Mouse (Mus musculus) CH12.LX (cell line): Measurements from ENCODE around the gene Ntn3. TPM values are rescaled to one million over a fixed set of nuclear protein-coding genes. Genes with fewer than 3 reads are reported as not detected.
A peak's percentile ranks its signal among the peaks of the same experiment; 100 is the strongest.

ENCODE experiments used
- DNase-seq: peaks from one replicate; pipeline ENCODE4 v3.0.0-alpha.2; 2013; ENCODE audit errors: extremely low read depth
- H3K27ac ChIP-seq: 2 replicates; pipeline ENCODE4 v1.5.1; 2012; ENCODE audit warnings: low read depth, mild to moderate bottlenecking, control low read depth, moderate library complexity; ENCODE audit not compliant: insufficient read depth
- H3K27me3 ChIP-seq: replicated peaks from 2 replicates; pipeline ENCODE3; 2012; ENCODE audit warnings: inconsistent platforms
- H3K36me3 ChIP-seq, 2 experiments: replicated peaks in 1 of 2; 2 replicates each; pipeline versions ENCODE3 to v1.6.1; 2012; ENCODE audit warnings: inconsistent platforms in 1 of 2, low read length in 1 of 2, mild to moderate bottlenecking in 1 of 2, mixed read lengths in 1 of 2, moderate library complexity in 1 of 2; ENCODE audit not compliant: control insufficient read depth in 1 of 2, insufficient read depth in 1 of 2
- H3K4me1 ChIP-seq, 2 experiments: 2 replicates each; pipeline ENCODE4 v1.6.1; 2012; ENCODE audit warnings: inconsistent platforms in 1 of 2, moderate library complexity in 1 of 2; ENCODE audit not compliant: insufficient read depth in 2 of 2, control insufficient read depth in 1 of 2
- H3K4me2 ChIP-seq: 2 replicates; pipeline ENCODE4 v1.6.1; 2012; ENCODE audit warnings: low read depth, mild to moderate bottlenecking, control low read depth; ENCODE audit not compliant: poor library complexity, insufficient read depth, severe bottlenecking
- H3K4me3 ChIP-seq, 3 experiments: fragments of 150-350 bp in 1 of 3; sonication (generic) in 1 of 3; replicated peaks in 1 of 3; 2 replicates each; pipeline versions ENCODE3 to v1.5.1; 2011 to 2012; ENCODE audit warnings: low read depth in 2 of 3, low read length in 2 of 3, mild to moderate bottlenecking in 2 of 3, moderate library complexity in 2 of 3, control low read depth in 1 of 3, improper control_type of control experiment in 1 of 3, inconsistent platforms in 1 of 3, mixed read lengths in 1 of 3; ENCODE audit not compliant: poor library complexity in 1 of 3
- H3K79me2 ChIP-seq: replicated peaks from 2 replicates; pipeline ENCODE4 v1.6.1; 2012; ENCODE audit warnings: mild to moderate bottlenecking, moderate library complexity; ENCODE audit not compliant: control insufficient read depth, poor library complexity, insufficient read depth, severe bottlenecking; ENCODE audit errors: extremely low read depth
- H3K9ac ChIP-seq: 2 replicates; pipeline ENCODE4 v1.6.1; 2012; ENCODE audit warnings: low read depth, mild to moderate bottlenecking, control low read depth, moderate library complexity; ENCODE audit not compliant: insufficient read depth
- H3K9me3 ChIP-seq: replicated peaks from 2 replicates; pipeline ENCODE3; 2012; ENCODE audit warnings: low read length, inconsistent platforms, mixed read lengths
- CHD1 ChIP-seq: IDR thresholded peaks from 2 replicates; pipeline ENCODE4 v1.6.1; 2012; ENCODE audit warnings: low read depth, low read length, improper control_type of control experiment, inconsistent platforms
- CHD2 ChIP-seq: IDR thresholded peaks from 2 replicates; pipeline ENCODE4 v1.6.1; 2011; ENCODE audit warnings: low read length, improper control_type of control experiment
- CTCF ChIP-seq, 2 experiments: IDR thresholded peaks in 1 of 2; conservative IDR thresholded peaks in 1 of 2; 2 replicates each; pipeline ENCODE4 v1.5.1; 2011 to 2012; ENCODE audit warnings: low read depth in 2 of 2, low read length in 2 of 2, improper control_type of control experiment in 1 of 2, inconsistent platforms in 1 of 2, mild to moderate bottlenecking in 1 of 2, moderate library complexity in 1 of 2
- ETS1 ChIP-seq: conservative IDR thresholded peaks from 2 replicates; pipeline ENCODE4 v1.6.1; 2012; ENCODE audit warnings: low read depth, mild to moderate bottlenecking, inconsistent platforms, low read length, improper control_type of control experiment, moderate library complexity
- GABPA ChIP-seq: IDR thresholded peaks from 2 replicates; pipeline ENCODE4 v1.6.1; 2012; ENCODE audit warnings: low read depth, low read length, improper control_type of control experiment, inconsistent platforms; ENCODE audit not compliant: insufficient replicate concordance
- HCFC1 ChIP-seq: IDR thresholded peaks from 2 replicates; pipeline ENCODE4 v1.6.1; 2012; ENCODE audit warnings: low read depth, mild to moderate bottlenecking, inconsistent platforms, low read length, improper control_type of control experiment
- MAX ChIP-seq: IDR thresholded peaks from 2 replicates; pipeline ENCODE4 v1.6.1; 2011; ENCODE audit warnings: low read length, improper control_type of control experiment
- MAZ ChIP-seq: IDR thresholded peaks from 2 replicates; pipeline ENCODE4 v1.6.1; 2012; ENCODE audit warnings: low read depth, mild to moderate bottlenecking, inconsistent platforms, low read length, improper control_type of control experiment, moderate library complexity
- MEF2A ChIP-seq: IDR thresholded peaks from 2 replicates; pipeline ENCODE4 v1.6.1; 2014; ENCODE audit warnings: low read depth, mild to moderate bottlenecking, inconsistent platforms, low read length, improper control_type of control experiment, borderline replicate concordance
- MXI1 ChIP-seq: IDR thresholded peaks from 2 replicates; pipeline ENCODE4 v1.6.1; 2011; ENCODE audit warnings: mild to moderate bottlenecking, low read depth, low read length, improper control_type of control experiment
- NELFE ChIP-seq: IDR thresholded peaks from 2 replicates; pipeline ENCODE4 v1.6.1; 2011; ENCODE audit warnings: low read depth, low read length, improper control_type of control experiment
- POLR2AphosphoS2 ChIP-seq: IDR thresholded peaks from 2 replicates; pipeline ENCODE4 v1.6.1; 2011; ENCODE audit warnings: low read depth, low read length, improper control_type of control experiment
- SMC3 ChIP-seq: IDR thresholded peaks from 2 replicates; pipeline ENCODE4 v1.6.1; 2011; ENCODE audit warnings: low read depth, low read length, improper control_type of control experiment
- UBTF ChIP-seq: IDR thresholded peaks from 2 replicates; pipeline ENCODE4 v1.6.1; 2012; ENCODE audit warnings: low read depth, mild to moderate bottlenecking, inconsistent platforms, low read length, improper control_type of control experiment, moderate library complexity
- ZKSCAN1 ChIP-seq: IDR thresholded peaks from 2 replicates; pipeline ENCODE4 v1.6.1; 2012; ENCODE audit warnings: low read depth, inconsistent platforms, low read length, improper control_type of control experiment, borderline replicate concordance
- dilution Hi-C: fragments of 300-500 bp; cut with MboI; formaldehyde crosslinking; loops from 2 replicates; pipeline ENCODE4 v1.14.3; 2020; ENCODE audit warnings: low sequenced_read_pairs; ENCODE audit not compliant: extremely low pct_unique_long_range_greater_than_20kb, extremely low pct_ligation_motif_present
- in situ Hi-C: fragments of 300-500 bp; cut with MboI; formaldehyde crosslinking; loops from 3 replicates; pipeline ENCODE4 v1.14.3; 2019; ENCODE audit warnings: low sequenced_read_pairs, low pct_ligation_motif_present, low pct_unique_long_range_greater_than_20kb, mixed read lengths
- polyA plus RNA-seq: library from polyadenylated mRNA; unstranded; fragments of >175 nt; gene quantifications from 2 replicates; pipeline ENCODE4 v1.2.1, GENCODE M21; 2012; ENCODE audit warnings: low read depth; ENCODE audit not compliant: insufficient read length
- total RNA-seq, 2 experiments: library from RNA; depleted of rRNA; stranded (reverse); fragments of 300-350 nt in 1 of 2; fragments of >200 nt in 1 of 2; gene quantifications; 2 replicates each; pipeline ENCODE4 v1.2.3; 2012 to 2014

The Ntn3 gene
- total and polyA plus RNA-seq, 3 experiments, result 0.08 to 0.10 TPM; not detected in 1

DNA sequence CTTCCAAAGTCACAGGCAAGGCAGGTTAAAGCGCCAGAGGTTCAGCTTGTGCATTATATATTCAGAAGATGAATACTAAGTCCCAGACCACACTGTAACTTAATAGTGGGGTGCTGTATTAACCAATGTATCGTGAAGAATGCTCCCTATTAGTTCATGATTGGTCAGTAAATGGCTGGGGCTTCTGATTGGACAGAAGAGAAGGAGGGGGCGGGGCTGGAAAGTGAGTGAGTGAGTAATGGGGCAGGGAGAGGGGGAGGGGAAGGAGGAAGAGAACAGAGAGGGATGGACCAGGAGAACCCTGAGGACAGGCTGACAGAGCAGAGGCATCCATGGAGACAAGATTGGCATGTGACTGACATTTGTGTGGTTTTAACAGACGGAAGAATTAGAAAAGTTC, 7.5 kb upstream of the Ntn3 start:
- DNase-seq, result peak; percentile 48
- no peak for TF ChIP-seq CTCF (conservative IDR thresholded peaks at IDR 0.05 in 1 of 2, IDR thresholded peaks at IDR 0.05 in 1 of 2; ENCODE audit: low read depth in 2 of 2, low read length in 2 of 2)
- peak; percentile 44; the same call in 1 of the 2 replicates for TF ChIP-seq CHD2
- no peak overlapping the region for H3K9ac ChIP-seq
- no peaks in the 10 kb centered on the region for H3K27me3 ChIP-seq
- dilution Hi-C loops, result no loop called here
- H3K9me3 ChIP-seq, result no peaks in the 10 kb centered on the region
- in situ Hi-C loops, result no loop called here
- no peaks in the 10 kb centered on the region; the same call in 1 of the 2 replicates for H3K79me2 ChIP-seq
- H3K27ac ChIP-seq, result no peak overlapping the region
- H3K4me3 ChIP-seq, result no peak overlapping the region
- peaks cover 7 to 18% of the 10 kb centered on the region in 2 experiments for H3K4me1 ChIP-seq
- H3K36me3 ChIP-seq, result peaks cover 22 to 52% of the 10 kb centered on the region in 2 experiments
- no peak overlapping the region for H3K4me2 ChIP-seq

DNA sequence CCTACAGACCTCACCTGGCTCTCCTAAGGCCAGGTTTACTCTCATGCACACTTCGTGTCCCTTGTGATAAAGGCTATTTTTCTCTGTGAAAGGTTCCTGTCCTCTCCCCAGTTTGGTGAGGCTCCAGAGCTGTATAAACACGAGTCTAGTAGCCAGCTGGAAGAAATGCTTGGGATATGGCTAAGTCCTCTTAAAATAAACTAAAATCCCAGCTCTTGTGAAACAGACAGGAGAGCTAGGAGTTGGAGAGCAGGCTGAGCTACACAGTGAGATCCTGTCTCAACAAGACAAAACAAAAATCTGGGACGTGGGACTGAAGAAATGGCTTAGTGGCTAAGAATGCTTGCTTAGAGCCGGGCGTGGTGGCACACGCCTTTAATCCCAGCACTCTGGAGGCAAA, 3.9 kb upstream of the Ntn3 start:
- DNase-seq, result no peak
- Histone ChIP-seq H3K9me3 (no peaks in the 10 kb centered on the region), H3K9ac (no peak overlapping the region), H3K79me2 (no peaks in the 10 kb centered on the region), H3K4me3 (no peak overlapping the region), H3K36me3 (peaks cover 20 to 43% of the 10 kb centered on the region in 2 experiments), H3K27ac (no peak overlapping the region), H3K4me1 (no peaks in the 10 kb centered on the region), H3K4me2 (no peak overlapping the region), H3K27me3 (no peaks in the 10 kb centered on the region)
- in situ Hi-C loops, result no loop called here
- TF ChIP-seq UBTF (no peak), SMC3 (no peak), ETS1 (no peak), POLR2AphosphoS2 (no peak), HCFC1 (no peak), MAX (no peak), MAZ (no peak), ZKSCAN1 (no peak), CHD1 (no peak), NELFE (no peak), MEF2A (no peak), MXI1 (no peak), GABPA (no peak)
- dilution Hi-C loops, result no loop called here
